Mouse (Mus musculus) cerebellum, adult 2 months (tissue): ENCODE results near the gene Fam155a.

Source experiments
- CTCF ChIP-seq: fragments of 200-500 bp; IDR thresholded peaks from 2 replicates; pipeline ENCODE4 v1.5.1; 2011; ENCODE audit warnings: low read depth, mild to moderate bottlenecking, control low read depth, low read length, moderate library complexity, borderline replicate concordance; ENCODE audit not compliant: insufficient read depth
- POLR2A ChIP-seq: fragments of 200-500 bp; IDR thresholded peaks from 2 replicates; pipeline ENCODE4 v1.6.1; 2011; ENCODE audit warnings: low read length, control low read depth, borderline replicate concordance; ENCODE audit not compliant: insufficient read depth

- TF ChIP-seq POLR2A = no peak
- TF ChIP-seq CTCF = no peak
Measured at GRCm38 (mm10) chr8:9494225-9494598, 276.7 kb downstream of the Fam155a start.
